Mouse (Mus musculus) gastrocnemius, postnatal 10 days (tissue): ENCODE data around the gene Kdm8. TPM values are rescaled to one million over a fixed set of nuclear protein-coding genes. Genes with fewer than 3 reads are reported as not detected.
"Not testable (repeated sequence)": the region's sequence is repeated elsewhere in the genome, so short reads cannot be mapped to it uniquely, and the experiment has no call there.

Experiments
- DNase-seq: peaks from one replicate; pipeline ENCODE4 v3.0.0; 2021; ENCODE audit warnings: mixed read lengths
- long read RNA-seq, 2 experiments: library from polyadenylated mRNA; stranded (forward); transcript quantifications; one replicate each; pipeline ENCODE4 v2.0.0; 2021
- total RNA-seq, 2 experiments: library from RNA; stranded (reverse); gene quantifications; 2 replicates each; pipeline ENCODE4 v1.2.3; 2021

Gene Kdm8
- total RNA-seq, result 1 to 10 TPM; 3.8 to 4.0 TPM
- long read RNA-seq, experiment 1, transcript Kdm8-201 (8 exons, 2,389 nt), result major isoform, 5 of 6 reads
- long read RNA-seq, experiment 1, partial matches to known transcripts, result 0 of 6 reads
- long read RNA-seq, experiment 1, other reads (novel, unspliced or antisense), result 1 of 6 reads
- long read RNA-seq, experiment 2, partial matches to known transcripts, result 0 of 3 reads
- long read RNA-seq, experiment 2, other reads (novel, unspliced or antisense), result 0 of 3 reads

DNA sequence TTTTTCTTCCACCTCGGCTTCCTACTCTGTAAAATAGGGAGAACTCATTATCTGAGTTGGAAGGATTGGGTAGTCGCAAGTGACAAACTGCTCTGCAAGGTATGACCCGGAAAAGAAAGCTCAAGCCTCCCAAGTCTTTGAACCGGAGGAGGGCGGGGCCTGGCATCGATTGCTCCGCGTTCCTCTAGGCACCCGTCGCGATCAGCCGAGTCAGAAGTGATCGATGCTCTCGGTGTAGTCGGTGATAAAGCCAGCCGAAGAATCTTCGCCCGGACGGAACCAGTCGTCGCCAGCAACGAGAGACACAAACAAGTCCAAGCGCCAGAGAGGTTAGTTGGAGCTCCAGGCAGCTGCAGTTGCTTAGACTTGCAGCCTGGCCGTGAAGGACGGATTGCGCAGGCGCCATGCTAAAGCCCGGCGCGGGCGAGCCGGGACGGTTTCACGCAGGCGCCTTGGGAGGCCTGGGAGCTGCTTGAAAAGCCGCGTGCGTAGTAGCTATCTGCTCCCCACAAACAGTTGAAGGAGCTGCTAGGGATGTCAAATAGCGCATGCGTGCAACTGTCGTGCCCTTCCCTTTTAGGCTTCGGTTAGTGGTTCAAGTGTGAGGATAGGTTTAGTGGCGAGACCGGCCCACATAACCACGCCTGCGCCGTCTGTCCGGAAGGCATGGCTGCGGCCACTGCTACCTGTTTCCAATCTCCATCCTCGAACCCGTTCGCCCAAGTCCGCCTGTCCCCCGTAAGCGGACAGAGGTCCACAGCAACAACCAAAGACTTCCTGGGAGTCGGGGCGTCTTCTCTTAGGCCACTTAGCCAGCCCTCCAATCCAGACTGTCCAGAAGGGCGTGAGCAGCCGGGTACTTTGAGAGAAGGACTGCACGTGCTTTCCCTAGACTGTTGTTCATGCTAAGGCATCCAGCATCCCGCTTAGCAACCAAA, at the start of gene Kdm8:
Gene Kdm8, plus strand, starts transcription at position 213 of the 938 bp plus-strand sequence.
- DNase-seq, result peak; percentile 93

DNA sequence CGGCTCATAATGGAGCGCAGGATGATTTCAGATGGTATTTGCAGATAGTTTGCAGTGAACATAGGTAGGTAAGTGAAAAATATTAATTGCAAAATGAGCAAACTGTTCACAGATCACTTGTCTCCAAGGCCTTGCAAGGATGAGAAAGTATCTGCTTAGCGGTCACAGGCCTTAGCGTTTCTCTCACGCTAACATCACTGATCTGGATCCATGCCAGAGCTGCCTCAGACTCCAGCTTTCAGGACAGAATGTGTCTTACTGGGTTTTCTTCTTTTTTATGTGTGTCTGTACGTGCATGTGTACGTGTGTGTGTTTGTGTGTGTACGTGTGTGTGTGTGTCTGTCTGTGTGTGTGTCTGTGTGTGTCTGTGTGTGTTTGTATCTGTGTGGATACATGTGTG, 46.4 kb upstream of the Kdm8 start:
- peak; percentile 38 for DNase-seq

DNA sequence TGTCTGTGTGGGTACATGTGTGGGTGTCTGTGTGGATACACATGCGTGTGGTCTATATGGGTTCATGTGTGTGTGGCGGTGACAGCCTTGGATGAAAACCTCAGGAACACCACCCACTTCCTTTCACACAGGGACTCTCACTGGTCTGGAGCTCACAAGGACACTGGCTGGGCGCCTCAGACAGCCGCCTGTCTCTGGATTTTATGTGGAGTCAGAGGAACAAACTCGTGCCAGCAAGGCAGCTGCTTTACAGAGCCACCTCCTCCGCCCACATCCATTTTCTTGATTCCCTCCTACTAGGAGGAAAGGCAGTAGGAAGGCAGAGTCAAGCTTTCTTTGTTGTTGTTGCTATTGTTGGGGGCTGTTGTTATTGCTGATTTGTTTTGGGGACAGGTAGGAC, 45.8 kb upstream of the Kdm8 start:
- peak; percentile 23 for DNase-seq

DNA sequence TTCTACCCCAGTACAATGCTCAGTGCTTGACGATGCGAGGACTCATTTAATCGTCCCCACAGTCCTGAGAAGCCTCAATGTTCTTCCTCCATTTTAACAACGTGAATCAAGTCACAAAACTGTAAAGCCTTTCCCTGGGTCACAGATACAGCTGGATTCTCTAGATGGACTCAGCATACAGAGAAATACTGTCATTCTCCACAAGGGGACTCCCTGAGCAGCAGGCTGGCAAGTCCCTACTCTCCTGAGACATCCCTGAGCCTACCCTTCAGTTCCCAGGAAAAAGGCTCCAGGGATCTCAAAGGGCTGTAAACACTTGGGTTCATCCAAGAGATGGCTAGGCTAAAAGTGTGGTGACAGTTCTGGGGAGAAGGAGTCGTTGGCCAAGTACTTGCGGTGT, 37.3 kb upstream of the Kdm8 start:
- no peak for DNase-seq

DNA sequence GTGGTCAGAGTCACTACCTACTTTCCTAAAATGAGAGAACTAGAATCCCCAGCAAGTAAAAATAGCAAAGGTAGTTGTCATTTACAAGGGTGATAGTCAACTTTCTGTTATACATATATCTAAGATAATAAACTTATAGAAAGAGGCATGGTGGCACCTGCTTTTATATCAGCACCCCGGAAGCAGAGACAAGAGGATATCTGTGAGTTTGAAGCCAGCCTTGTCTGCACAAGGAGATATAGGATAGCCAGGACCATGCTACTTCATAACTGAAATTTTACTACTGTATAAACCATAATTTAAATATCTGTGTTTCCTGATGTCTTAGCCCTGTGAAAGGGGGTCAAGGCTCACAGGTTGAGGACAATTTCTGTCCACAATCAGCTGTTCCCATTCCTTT, 29.4 kb upstream of the Kdm8 start:
- DNase-seq, result no peak

DNA sequence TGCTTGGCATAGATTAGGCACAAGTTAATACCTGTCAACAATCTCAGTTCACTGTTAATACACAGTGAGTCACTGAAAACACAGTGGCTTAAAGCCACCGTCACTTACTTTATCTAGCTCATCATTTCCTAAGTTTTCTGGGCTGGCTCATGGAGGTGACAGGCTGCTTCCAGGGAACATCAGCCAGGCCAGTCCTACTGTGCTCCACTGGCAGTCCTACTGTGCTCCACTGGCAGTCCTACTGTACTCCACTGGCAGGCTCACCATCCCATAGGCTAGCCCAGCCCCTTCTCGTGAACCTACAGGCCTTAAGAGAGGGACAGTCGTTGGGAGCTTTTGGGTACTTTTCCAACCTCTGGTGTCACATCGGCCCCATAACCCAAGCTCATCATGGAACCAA, 28.7 kb upstream of the Kdm8 start:
- no peak for DNase-seq

DNA sequence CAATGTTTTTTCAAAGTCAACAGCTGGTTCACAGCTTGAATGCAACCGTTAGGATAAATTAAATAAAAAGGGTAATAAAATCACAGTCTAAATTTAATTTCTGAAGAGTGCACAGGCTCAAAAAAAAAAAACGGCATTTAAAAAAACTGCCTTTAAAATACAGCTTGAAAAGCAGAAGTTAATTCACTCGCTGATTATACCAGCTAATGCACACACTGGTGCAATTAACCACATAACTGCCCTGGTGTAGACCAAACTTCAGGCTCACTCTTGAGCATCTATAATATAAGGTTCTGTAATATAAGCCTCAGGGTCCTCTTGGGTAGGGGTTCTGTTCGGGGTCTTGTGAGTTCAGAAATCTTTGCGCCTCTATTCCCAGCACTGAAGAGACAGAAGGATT, 27.7 kb upstream of the Kdm8 start:
- no peak for DNase-seq

DNA sequence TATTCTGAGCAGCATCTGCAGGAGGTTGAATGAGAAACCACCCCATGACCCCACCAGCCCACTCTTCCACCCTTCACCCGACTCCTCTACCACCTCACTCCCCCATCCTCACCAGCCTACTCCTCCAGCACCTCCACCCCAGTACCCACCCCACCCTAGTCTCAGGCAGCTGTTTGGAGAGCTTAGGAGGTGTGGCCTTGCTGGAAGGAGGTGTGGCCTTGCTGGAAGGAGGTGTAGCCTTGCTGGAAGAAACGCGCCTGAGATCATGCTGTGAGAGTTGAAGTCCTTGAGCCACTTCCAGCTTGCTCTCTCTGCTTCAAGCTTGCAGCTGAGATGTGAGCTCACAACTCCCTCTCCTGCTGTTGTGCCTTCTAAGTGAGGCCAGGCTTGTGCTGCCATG, 26.1 kb upstream of the Kdm8 start:
- no peak for DNase-seq

DNA sequence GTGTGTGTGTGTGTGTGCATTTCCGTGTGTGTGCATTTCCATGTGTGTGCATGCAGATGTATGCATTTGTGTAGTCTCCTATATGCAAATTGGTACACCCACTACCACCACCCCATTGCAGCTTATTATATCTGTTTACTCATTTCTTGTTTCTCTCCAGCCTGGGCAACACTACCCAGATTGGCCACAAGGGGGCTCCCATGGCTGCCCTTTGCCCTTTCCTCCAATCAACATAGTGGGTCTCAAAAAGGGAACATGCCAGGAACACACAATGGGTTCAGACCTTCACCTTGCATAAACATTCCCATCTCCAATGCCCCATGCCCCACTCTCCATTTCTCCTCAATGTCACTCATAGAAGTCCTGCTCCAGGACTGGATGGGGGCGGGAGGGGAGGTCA, 24.3 kb upstream of the Kdm8 start:
- DNase-seq, result peak; percentile 51

DNA sequence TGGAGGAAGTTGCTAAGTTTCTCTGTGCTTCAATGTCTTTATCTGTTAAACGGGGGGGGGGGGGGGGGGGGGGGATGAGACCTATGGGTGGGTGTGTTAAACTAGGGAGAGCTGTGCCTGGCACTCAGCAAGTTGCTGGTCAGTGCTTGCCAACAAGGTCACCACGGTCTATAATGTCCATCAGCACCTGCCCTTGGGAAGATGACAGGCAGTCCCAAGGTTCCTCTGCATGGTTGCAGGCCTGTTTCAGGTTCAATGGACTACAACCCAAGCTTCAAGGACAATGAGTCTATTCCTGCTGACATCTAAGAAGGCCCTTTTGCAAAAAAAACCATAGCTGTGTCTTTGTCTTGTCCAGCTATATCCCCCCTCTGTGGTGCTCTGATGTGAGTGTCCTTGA, 22.6 kb upstream of the Kdm8 start:
- no peak for DNase-seq

DNA sequence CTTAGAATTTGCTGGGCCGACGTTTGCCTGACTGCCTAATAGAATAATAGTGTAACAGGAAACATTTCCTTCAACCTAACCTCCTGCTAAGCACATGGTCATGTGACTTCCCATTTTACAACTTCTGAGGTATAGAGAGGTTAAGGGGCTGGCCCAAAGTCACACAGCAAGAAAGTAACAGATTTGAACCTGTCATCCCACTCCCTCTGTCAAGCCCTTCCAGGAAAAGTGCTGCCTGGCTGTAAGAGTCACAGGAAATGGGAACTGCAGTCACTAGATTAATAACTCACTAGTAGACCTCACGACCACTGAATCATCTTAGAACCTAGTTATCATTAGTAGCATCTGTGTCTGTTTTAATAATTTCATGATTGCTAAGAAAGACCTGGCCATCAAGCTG, 21.4 kb upstream of the Kdm8 start:
- DNase-seq, result no peak

DNA sequence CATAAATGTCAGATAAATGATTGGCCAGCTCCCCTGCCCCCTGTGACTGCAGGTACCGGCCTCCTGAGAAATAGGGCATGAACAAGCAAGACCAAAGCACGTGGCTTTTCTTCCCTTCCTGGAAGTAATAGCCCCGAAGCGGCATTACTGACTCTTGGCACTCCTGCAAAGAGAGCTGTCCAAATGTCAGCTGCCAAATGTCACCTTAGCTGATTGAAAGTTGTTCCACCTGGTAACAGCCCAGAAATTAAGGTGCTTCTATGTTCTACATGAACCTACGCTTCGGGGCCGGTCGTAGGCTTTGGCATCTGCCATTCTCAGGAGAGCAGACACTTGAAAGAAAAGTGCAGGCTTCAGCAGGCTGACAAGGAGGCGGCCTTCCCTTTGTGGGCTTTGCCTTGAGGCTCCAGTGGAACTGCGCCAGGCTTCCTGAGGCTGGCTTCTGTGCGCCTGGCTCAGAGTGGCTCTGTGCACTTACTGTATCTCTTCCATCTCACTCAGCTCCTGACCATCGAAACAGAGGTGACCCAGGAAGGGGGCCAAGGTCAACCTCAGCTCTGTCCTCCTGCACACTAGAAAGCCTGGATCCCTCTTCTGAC, 16.9 kb upstream of the Kdm8 start:
- peak; percentile 19 for DNase-seq

DNA sequence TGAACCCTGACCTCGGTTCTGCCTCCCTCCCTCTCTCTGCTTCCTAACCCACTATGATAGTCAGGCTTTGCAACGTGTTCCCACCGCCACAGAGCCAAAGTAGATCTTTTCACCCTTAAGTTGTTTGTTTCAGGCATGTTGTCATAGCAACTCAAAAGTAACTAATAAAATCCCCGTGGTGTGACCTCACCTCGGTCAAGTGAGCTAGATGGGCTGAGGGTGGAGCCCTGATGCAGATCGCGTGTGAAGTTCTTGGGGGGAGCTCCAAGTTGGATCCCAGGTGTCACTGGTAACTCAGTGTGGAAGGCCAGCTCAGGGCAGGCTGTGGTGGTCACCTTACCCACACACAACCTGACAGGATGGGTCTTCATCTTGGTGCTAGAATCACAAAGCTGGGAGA, 16.1 kb upstream of the Kdm8 start:
- no peak for DNase-seq

DNA sequence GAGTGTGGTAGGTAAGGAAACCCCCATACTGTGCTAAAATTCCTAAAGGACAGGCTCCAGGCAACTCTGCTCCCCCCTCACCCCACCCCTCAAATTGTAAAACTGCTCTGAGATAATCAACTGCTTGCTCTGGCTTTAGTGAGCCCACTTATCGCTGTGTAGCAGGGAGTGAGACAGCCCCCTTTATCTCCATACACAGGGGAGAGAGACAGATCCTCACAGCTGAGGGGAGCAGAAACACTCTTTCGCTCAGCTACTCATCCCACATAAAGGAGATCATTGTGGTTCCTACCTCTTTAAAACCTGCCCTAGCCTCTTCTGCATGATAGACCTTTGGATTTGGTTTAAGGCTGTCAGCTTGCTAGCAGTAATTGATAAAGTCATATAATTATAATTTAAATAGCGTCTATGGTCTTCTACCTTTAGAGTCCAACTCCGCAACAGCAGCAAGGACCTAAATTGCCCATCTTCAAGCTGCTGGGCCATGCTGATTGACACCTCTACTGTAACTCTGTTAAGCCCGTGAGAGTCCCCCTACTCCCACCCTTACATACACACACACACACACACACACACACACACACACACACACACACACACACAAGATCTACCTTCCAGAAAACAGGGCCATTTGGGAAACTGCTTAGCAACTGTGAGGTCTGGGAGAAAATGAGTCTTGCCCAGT, 15.5 kb upstream of the Kdm8 start:
- DNase-seq, result not testable (repeated sequence)

DNA sequence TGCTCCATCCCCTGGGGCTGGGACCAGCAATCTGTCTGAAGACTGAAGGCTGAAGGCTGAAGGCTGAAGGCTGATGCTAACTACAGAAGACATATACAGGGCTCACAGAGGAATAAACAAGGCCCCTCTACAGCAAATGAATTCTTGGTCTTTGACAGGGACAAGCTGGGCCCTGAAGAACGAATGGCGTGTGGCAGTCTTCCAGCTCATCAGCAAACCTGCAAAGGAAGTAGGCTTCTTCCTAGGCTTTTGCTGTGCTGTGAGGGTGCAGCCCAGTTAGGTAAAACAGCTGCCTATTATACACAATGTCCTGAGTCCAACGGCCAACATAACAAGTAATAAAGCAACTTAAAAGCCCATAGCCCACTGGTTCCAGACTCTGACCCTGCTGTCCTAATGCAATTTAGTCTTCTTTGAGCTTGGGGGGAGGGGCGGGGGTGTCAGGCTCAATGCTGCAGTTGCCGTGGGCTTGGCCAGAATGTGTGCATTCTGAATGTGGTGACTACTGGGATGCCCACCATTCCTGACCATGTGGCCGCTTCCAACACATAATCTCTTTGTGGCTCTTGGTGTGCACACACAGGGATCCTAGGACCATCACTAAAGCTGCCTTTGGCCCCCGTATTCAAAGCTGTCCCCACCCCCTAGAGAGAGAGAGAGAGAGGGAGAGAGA, 14.2 kb upstream of the Kdm8 start:
- DNase-seq, result no peak

DNA sequence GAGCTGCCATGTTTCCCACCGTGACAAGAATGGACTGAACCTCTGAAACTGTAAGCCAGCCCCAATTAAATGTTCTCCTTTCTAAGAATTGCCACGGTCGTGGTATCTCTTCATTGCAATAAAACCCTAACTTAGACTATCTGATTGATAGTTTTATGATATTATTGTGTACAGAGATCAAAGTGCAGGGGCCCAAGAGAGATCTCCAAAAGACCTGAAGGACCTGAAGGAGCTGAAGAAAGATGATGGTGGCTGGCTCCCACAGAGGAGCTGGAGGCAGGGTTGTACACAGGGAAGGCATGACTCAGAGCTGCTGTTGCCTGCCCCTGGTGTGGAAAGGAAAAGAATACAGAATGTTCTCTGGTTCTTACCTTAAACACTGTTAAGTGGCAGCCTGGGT, 10.6 kb upstream of the Kdm8 start:
- DNase-seq, result no peak

DNA sequence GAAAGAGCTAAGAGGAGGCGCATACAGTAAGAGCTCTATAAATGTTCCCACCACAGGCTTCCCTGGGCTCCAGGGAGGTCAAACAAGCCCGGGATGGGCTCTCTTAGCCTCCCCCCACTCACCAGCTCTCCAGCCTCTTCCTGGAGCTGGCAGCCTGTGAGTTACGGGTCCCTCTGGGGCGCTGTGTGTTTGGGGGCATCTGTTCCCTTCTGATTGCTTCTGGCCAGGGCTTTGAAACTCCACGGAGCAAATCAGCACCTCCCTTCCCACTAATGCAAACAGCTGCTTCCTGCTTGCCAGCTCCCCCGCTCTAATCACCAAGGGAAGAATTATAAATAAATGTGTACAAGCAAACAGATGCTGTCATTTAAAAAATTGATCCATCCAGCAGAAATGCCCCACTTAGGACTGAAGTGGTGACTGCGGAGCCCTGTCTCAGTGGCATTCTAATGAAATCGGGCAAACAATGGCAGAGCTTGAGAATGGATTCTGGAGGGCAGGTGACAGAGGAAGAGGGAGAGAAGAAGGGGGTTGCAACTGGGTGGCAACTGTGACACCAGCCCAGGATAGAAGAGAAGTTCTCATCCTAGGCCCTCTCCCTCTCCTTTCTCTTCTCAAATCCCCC, 9.7 kb upstream of the Kdm8 start:
- no peak for DNase-seq

DNA sequence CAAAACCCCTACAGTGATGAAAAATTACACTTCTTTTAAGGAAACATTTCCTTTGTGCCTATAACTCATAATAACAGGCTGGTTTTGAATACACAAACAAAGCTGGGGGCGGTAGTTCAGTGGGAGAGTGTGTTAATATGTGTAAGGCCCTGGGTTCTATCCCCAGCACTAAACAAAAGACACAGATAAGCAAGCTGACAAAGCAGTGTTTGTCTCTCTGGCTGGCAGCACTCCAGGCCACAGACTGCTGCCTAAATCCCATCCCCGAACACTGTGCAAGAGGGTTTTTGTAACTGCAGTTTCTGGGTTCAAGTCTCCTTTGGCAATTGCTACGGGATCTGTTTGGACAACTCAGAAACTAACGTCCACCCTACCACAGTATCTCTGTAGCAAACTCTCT, 2.2 kb upstream of the Kdm8 start:
- DNase-seq, result no peak

DNA sequence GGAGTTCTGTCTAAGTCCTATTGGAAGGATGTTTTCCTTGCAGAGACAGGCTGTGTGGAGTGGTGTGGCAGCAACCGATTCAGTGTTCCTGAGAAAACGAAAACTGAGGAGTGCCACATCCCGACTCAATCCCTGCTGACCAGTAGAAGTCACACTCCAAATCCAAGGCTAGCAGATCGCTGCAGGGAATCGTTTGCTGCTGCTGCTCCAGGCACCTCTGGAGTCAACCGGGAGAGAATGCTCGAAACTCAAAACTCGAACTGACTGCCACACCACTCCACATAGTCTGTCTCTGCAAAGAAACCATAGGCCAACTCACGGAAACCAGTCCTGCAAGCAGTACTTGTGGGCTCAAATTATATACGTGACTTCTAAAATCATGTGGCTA, 406 bp upstream of the Kdm8 start:
- DNase-seq, result no peak

DNA sequence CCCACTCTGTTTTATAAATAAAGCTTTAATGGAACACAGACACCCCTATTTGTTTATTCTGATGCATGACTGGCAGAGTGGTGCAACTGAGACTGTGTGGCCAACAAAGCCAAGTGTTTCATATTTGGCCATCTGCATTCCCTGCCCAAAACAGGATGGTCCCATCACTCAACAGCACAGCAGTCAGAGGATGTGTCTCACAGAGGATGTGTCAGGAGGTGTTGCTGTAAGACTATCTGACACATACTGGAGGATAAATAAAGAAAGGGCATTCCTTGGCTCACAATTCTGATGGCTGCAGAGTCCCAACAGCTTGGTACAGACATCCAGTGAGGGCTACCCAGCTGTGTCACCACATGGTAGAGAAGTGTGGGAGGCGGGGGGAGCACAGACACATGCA, 6.2 kb downstream of the Kdm8 start:
- DNase-seq, result no peak

DNA sequence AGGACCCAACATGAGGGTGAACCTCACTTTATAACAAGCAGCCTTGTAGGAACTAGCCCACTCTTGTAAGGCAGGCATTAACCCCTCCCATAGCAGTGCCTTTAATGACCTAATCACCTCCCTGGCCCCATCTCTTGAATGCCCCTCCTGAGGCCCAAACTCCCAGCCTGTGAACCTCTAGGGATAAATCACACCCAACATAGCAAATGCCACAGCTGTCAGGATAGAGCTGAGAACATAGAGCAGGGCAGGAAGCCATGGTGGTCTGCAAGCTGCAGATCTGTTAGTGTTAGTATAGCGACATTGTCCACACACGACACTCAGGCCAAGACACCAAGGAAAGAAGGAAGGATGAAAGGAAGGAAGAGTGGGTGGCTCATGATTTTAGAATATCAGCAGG, 6.6 kb downstream of the Kdm8 start:
- no peak for DNase-seq

DNA sequence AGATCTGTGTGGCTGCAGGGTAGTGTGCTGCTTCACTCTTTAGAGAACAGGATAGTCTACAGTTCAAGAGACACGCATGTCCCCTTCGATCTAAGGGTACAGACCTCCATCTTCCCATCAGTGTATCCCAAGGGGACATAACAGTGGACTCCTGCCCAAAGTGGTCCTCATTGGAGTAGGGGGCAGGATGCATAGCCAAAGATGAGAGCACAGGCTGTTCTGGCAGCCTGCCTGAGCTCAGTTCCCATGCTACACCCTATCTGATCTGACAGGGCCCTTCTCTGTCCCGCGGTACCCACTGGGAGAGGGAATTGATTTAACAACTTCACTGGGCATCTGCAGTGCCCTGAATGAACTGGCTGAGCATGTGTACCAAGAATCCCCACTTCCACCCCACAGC, 9.2 kb downstream of the Kdm8 start:
- no peak for DNase-seq
